Mouse (Mus musculus) liver, embryonic 15.5 days (tissue): Measurements from ENCODE around the gene Eid3. TPM values are rescaled to one million over a fixed set of nuclear protein-coding genes. Genes with fewer than 3 reads are reported as not detected.

ENCODE experiments used
- ATAC-seq: fragments of 200-750 bp; cut with Nextera tagmentation; 2 replicates; pipeline ENCODE4 v1.8.0; 2017; ENCODE audit warnings: moderate number of reproducible peaks, mild to moderate bottlenecking, moderate library complexity; ENCODE audit not compliant: insufficient read depth
- H3K27ac ChIP-seq: fragments of 300-500 bp; sonication (generic); replicated peaks from 2 replicates; pipeline ENCODE4 v1.5.1; 2015; ENCODE audit warnings: mild to moderate bottlenecking, inconsistent platforms
- H3K27me3 ChIP-seq: fragments of 300-500 bp; sonication (generic); 2 replicates; pipeline ENCODE4 v1.6.1; 2015; ENCODE audit warnings: mild to moderate bottlenecking, inconsistent platforms
- H3K36me3 ChIP-seq: fragments of 300-500 bp; sonication (generic); replicated peaks from 2 replicates; pipeline ENCODE4 v1.6.1; 2015; ENCODE audit warnings: moderate library complexity, mild to moderate bottlenecking, inconsistent platforms
- H3K4me1 ChIP-seq: fragments of 300-500 bp; sonication (generic); replicated peaks from 2 replicates; pipeline ENCODE4 v1.6.1; 2015; ENCODE audit warnings: inconsistent platforms
- H3K4me2 ChIP-seq: fragments of 300-500 bp; sonication (generic); 2 replicates; pipeline ENCODE4 v1.6.1; 2015; ENCODE audit warnings: moderate library complexity, mild to moderate bottlenecking, inconsistent platforms
- H3K4me3 ChIP-seq: fragments of 300-500 bp; sonication (generic); replicated peaks from 2 replicates; pipeline ENCODE4 v1.5.1; 2015; ENCODE audit warnings: mild to moderate bottlenecking, inconsistent platforms
- H3K9ac ChIP-seq: fragments of 300-500 bp; sonication (generic); 2 replicates; pipeline ENCODE4 v1.6.1; 2015; ENCODE audit warnings: moderate library complexity, mild to moderate bottlenecking, inconsistent platforms
- H3K9me3 ChIP-seq: fragments of 300-500 bp; sonication (generic); replicated peaks from 2 replicates; pipeline ENCODE4 v1.6.1; 2016; ENCODE audit warnings: inconsistent platforms
- WGBS: fragments of 180-500 bp; shearing (Covaris S2); methylation state at CpG from one replicate; pipeline ENCODE4 v1.1.7; 2015; ENCODE audit warnings: mixed read lengths; ENCODE audit not compliant: insufficient replicate concordance; 5-methylcytosine and 5-hydroxymethylcytosine counted together
- polyA plus RNA-seq: library from polyadenylated mRNA; unstranded; fragments of >200 nt; fragmentation: Nextera tagmentation; extraction: Ambion mirVana; gene quantifications from 2 replicates; pipeline ENCODE4 v1.2.1, GENCODE M21; 2015

Eid3 gene
- polyA plus RNA-seq, 1 experiment from 2014 or later = 0.15 TPM

DNA sequence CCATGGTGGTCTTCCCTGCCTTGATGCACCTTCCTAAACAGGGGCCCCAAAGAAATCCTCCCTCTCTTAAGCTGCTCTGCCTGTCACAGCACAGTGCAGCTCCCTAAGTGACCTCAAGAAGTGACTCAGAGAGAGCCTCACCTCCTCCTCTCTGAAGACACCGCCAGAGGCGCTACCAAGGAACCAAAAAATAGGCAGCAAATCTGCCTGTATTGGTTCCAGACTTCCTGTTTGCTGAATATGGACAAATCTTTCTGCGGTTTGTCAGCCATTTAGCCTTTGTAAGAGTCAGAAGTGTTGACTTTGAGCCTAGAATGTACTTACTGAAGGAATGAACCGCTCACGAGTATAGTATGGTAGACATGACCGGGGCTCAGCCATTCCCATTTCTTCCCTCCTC lies 47.3 kb downstream of the Eid3 start:
- ATAC-seq = no peak
- 56% methylated on average over 6 of the region's 6 CpGs for WGBS
- Histone ChIP-seq H3K4me1 (peaks cover 20% of the 10 kb centered on the region), H3K4me3 (no peak overlapping the region), H3K27ac (no peak overlapping the region), H3K36me3 (no peaks in the 10 kb centered on the region), H3K27me3 (peaks cover 4% of the 10 kb centered on the region; the same call in 1 of the 2 replicates), H3K9ac (no peak overlapping the region), H3K9me3 (no peaks in the 10 kb centered on the region), H3K4me2 (no peak overlapping the region)

Other genes starting within 250 kb of the Eid3 start
- gene 1190007I07Rik, start 243.4 kb upstream of the Eid3 start, polyA plus RNA-seq = 25.7 and 31.6 TPM in 2 replicates
- gene Tdg, start 236.8 kb upstream of the Eid3 start, polyA plus RNA-seq = 32.5 and 33.6 TPM in 2 replicates
- gene Glt8d2, start 176.0 kb upstream of the Eid3 start, polyA plus RNA-seq = 0.55 and 0.63 TPM in 2 replicates
- 12.0 and 12.9 TPM in 2 replicates for gene Hcfc2, start 170.5 kb upstream of the Eid3 start, polyA plus RNA-seq
- 33.1 and 33.2 TPM in 2 replicates for gene Nfyb, start 102.5 kb upstream of the Eid3 start, polyA plus RNA-seq
- gene Txnrd1, start 32.7 kb upstream of the Eid3 start, polyA plus RNA-seq = 48.0 and 49.0 TPM in 2 replicates
- gene Chst11, start 118.9 kb downstream of the Eid3 start, polyA plus RNA-seq = 1.2 TPM in 2 replicates